Mouse (Mus musculus) forebrain, embryonic 16.5 days (tissue): ENCODE results near the gene Card9. TPM values are rescaled to one million over a fixed set of nuclear protein-coding genes. Genes with fewer than 3 reads are reported as not detected.

Experiments
- ATAC-seq: fragments of 200-750 bp; cut with Nextera tagmentation; 2 replicates; pipeline ENCODE4 v1.8.0; 2017; ENCODE audit warnings: mild to moderate bottlenecking, moderate library complexity
- H3K27ac ChIP-seq: fragments of 300-500 bp; sonication (generic); 2 replicates; pipeline ENCODE4 v1.5.1; 2014; ENCODE audit warnings: low read length, control low read depth
- H3K27me3 ChIP-seq: fragments of 300-500 bp; sonication (generic); replicated peaks from 2 replicates; pipeline ENCODE4 v1.6.1; 2014; ENCODE audit warnings: low read length; ENCODE audit not compliant: control insufficient read depth, insufficient read depth
- H3K36me3 ChIP-seq: fragments of 300-500 bp; sonication (generic); 2 replicates; pipeline ENCODE4 v1.6.1; 2014; ENCODE audit not compliant: control insufficient read depth, insufficient read depth
- H3K4me1 ChIP-seq: fragments of 300-500 bp; sonication (generic); replicated peaks from 2 replicates; pipeline ENCODE4 v1.6.1; 2014; ENCODE audit warnings: low read length; ENCODE audit not compliant: control insufficient read depth, insufficient read depth
- H3K4me2 ChIP-seq: fragments of 300-500 bp; sonication (generic); 2 replicates; pipeline ENCODE4 v1.6.1; 2014; ENCODE audit warnings: mild to moderate bottlenecking, low read length, control low read depth
- H3K4me3 ChIP-seq: fragments of 300-500 bp; sonication (generic); replicated peaks from 2 replicates; pipeline ENCODE4 v1.5.1; 2014; ENCODE audit warnings: mild to moderate bottlenecking, low read length, control low read depth
- H3K9ac ChIP-seq: fragments of 300-500 bp; sonication (generic); replicated peaks from 2 replicates; pipeline ENCODE4 v1.6.1; 2014; ENCODE audit warnings: low read depth, low read length, control low read depth
- H3K9me3 ChIP-seq: fragments of 300-500 bp; sonication (generic); 2 replicates; pipeline ENCODE4 v1.6.1; 2016; ENCODE audit warnings: low read length; ENCODE audit not compliant: control insufficient read depth
- WGBS: fragments of 180-500 bp; shearing (Covaris S2); extraction: QIAGEN DNeasy Blood & Tissue Kit; methylation state at CpG from one replicate; pipeline ENCODE4 v1.1.7; 2014; 5-methylcytosine and 5-hydroxymethylcytosine counted together
- polyA plus RNA-seq: library from polyadenylated mRNA; unstranded; fragments of >200 nt; fragmentation: Nextera tagmentation; extraction: Ambion mirVana; gene quantifications from 2 replicates; pipeline ENCODE4 v1.2.1, GENCODE M21; 2015

Gene Card9
- polyA plus RNA-seq, 1 experiment from 2014 or later = 2.2 TPM

- no peak for ATAC-seq
Observed at GRCm38 (mm10) chr2:26341510-26341981, 19.2 kb downstream of the Card9 start.

GRCm38 (mm10) chr2:26339204-26339551 lies 21.5 kb downstream of the Card9 start:
- H3K36me3 ChIP-seq = peaks cover 20% of the 10 kb centered on the region
- H3K4me2 ChIP-seq = no peak overlapping the region
- 85% methylated on average over 5 of the region's 5 CpGs for WGBS
- H3K27ac ChIP-seq = no peak overlapping the region
- no peak for ATAC-seq
- H3K9me3 ChIP-seq = no peaks in the 10 kb centered on the region
- no peaks in the 10 kb centered on the region for H3K27me3 ChIP-seq
- peaks cover 5% of the 10 kb centered on the region for H3K4me1 ChIP-seq
- no peak overlapping the region for H3K4me3 ChIP-seq
- H3K9ac ChIP-seq = no peak overlapping the region

More at GRCm38 (mm10) chr2:26341510-26341981, 19.2 kb downstream of the Card9 start:
- H3K27ac ChIP-seq = no peak overlapping the region
- no peak overlapping the region for H3K4me2 ChIP-seq
- no peak overlapping the region for H3K9ac ChIP-seq
- H3K9me3 ChIP-seq = no peaks in the 10 kb centered on the region
- no peak overlapping the region for H3K4me3 ChIP-seq
- 93% methylated on average over 2 of the region's 2 CpGs for WGBS
- peaks cover 37% of the 10 kb centered on the region for H3K36me3 ChIP-seq
- peaks cover 5% of the 10 kb centered on the region for H3K4me1 ChIP-seq
- H3K27me3 ChIP-seq = no peaks in the 10 kb centered on the region

GRCm38 (mm10) chr2:26338302-26339203 lies 22.2 kb downstream of the Card9 start:
- Histone ChIP-seq H3K4me1 (peaks cover 5% of the 10 kb centered on the region), H3K4me3 (no peak overlapping the region), H3K36me3 (peaks cover 20% of the 10 kb centered on the region), H3K27me3 (no peaks in the 10 kb centered on the region), H3K9me3 (no peaks in the 10 kb centered on the region), H3K9ac (no peak overlapping the region), H3K4me2 (no peak overlapping the region), H3K27ac (no peak overlapping the region)
- WGBS = 82% methylated on average over 8 of the region's 13 CpGs
- ATAC-seq = no peak

GRCm38 (mm10) chr2:26330702-26331101 lies 30.0 kb downstream of the Card9 start:
- no peak overlapping the region for H3K4me2 ChIP-seq
- no peak overlapping the region for H3K27ac ChIP-seq
- no peak for ATAC-seq
- H3K9ac ChIP-seq = no peak overlapping the region
- H3K27me3 ChIP-seq = no peaks in the 10 kb centered on the region
- H3K9me3 ChIP-seq = no peaks in the 10 kb centered on the region
- H3K4me1 ChIP-seq = no peaks in the 10 kb centered on the region
- WGBS = 77% methylated on average over 6 of the region's 6 CpGs
- no peak overlapping the region for H3K4me3 ChIP-seq
- peaks cover 42% of the 10 kb centered on the region for H3K36me3 ChIP-seq

GRCm38 (mm10) chr2:26330056-26330468 lies 30.7 kb downstream of the Card9 start:
- H3K36me3 ChIP-seq = peaks cover 47% of the 10 kb centered on the region
- 91% methylated on average over 4 of the region's 4 CpGs for WGBS
- no peak overlapping the region for H3K27ac ChIP-seq
- no peaks in the 10 kb centered on the region for H3K9me3 ChIP-seq
- H3K9ac ChIP-seq = no peak overlapping the region
- H3K27me3 ChIP-seq = no peaks in the 10 kb centered on the region
- H3K4me1 ChIP-seq = no peaks in the 10 kb centered on the region
- H3K4me2 ChIP-seq = no peak overlapping the region
- no peak for ATAC-seq
- no peak overlapping the region for H3K4me3 ChIP-seq

GRCm38 (mm10) chr2:26329402-26329801 lies 31.3 kb downstream of the Card9 start:
- ATAC-seq = peak; percentile 19; the same call in 1 of the 2 replicates
- Histone ChIP-seq H3K36me3 (peaks cover 51% of the 10 kb centered on the region), H3K9ac (no peak overlapping the region), H3K27me3 (no peaks in the 10 kb centered on the region), H3K4me2 (no peak overlapping the region), H3K27ac (no peak overlapping the region), H3K4me1 (no peaks in the 10 kb centered on the region), H3K9me3 (no peaks in the 10 kb centered on the region), H3K4me3 (no peak overlapping the region)
- 51% methylated on average over 8 of the region's 8 CpGs for WGBS

GRCm38 (mm10) chr2:26327852-26328251 lies 32.9 kb downstream of the Card9 start:
- Histone ChIP-seq H3K9ac (no peak overlapping the region), H3K4me2 (no peak overlapping the region), H3K9me3 (no peaks in the 10 kb centered on the region), H3K27ac (no peak overlapping the region), H3K36me3 (peaks cover 63% of the 10 kb centered on the region), H3K4me3 (no peak overlapping the region), H3K4me1 (no peaks in the 10 kb centered on the region), H3K27me3 (no peaks in the 10 kb centered on the region)
- WGBS = 92% methylated on average over 4 of the region's 4 CpGs
- ATAC-seq = no peak

- ATAC-seq = peak; percentile 67
- Histone ChIP-seq H3K27me3 (no peaks in the 10 kb centered on the region), H3K4me3 (no peak overlapping the region), H3K4me1 (peaks cover 4% of the 10 kb centered on the region; the same call in 1 of the 2 replicates), H3K9me3 (no peaks in the 10 kb centered on the region), H3K36me3 (peaks cover 54% of the 10 kb centered on the region), H3K27ac (no peak overlapping the region), H3K9ac (no peak overlapping the region), H3K4me2 (no peak overlapping the region)
- WGBS = 66% methylated on average over 15 of the region's 15 CpGs
Observed at GRCm38 (mm10) chr2:26325386-26326181, 35.1 kb downstream of the Card9 start.

- Histone ChIP-seq H3K9ac (no peak overlapping the region), H3K27me3 (no peaks in the 10 kb centered on the region), H3K36me3 (peaks cover 48% of the 10 kb centered on the region), H3K4me3 (no peak overlapping the region), H3K4me1 (peaks cover 9% of the 10 kb centered on the region), H3K4me2 (no peak overlapping the region), H3K27ac (no peak overlapping the region), H3K9me3 (no peaks in the 10 kb centered on the region)
- ATAC-seq = no peak
- 88% methylated on average over 2 of the region's 2 CpGs for WGBS
Observed at GRCm38 (mm10) chr2:26324917-26325316, 35.8 kb downstream of the Card9 start.
